Mouse (Mus musculus) heart, adult 8-10 months (tissue): Measurements from ENCODE around the gene Trim40. TPM values are rescaled to one million over a fixed set of nuclear protein-coding genes. Genes with fewer than 3 reads are reported as not detected.

ENCODE experiments used
- DNase-seq: peaks from one replicate; pipeline ENCODE4 v3.0.0; 2022; ENCODE audit warnings: low spot score
- total RNA-seq, 4 experiments: library from RNA; stranded (reverse); gene quantifications; 2 replicates each; pipeline ENCODE4 v1.2.4; 2022

The Trim40 gene
- total RNA-seq, 4 experiments from 2014 or later = 0.23 TPM; not detected in 3

DNA sequence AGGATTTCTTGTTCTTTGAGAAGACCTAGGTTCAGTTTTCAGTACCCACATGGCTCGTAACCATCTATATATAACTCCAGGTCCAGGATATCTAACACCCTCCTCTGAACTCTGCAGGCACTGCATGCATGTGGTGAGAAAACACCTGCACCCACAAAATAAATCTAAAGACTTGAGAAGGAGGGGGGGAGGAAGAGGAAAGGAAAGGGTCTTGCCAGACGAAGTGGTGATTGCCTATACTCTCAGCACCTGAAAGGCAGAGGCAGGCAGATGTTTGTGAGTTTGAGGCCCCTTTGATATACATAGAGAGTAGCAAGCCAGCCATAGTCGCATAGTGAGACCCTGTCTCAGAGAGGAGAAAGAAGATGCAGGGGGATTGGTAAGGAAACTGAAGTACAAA is 50.0 kb downstream of the Trim40 start:
- DNase-seq = no peak

DNA sequence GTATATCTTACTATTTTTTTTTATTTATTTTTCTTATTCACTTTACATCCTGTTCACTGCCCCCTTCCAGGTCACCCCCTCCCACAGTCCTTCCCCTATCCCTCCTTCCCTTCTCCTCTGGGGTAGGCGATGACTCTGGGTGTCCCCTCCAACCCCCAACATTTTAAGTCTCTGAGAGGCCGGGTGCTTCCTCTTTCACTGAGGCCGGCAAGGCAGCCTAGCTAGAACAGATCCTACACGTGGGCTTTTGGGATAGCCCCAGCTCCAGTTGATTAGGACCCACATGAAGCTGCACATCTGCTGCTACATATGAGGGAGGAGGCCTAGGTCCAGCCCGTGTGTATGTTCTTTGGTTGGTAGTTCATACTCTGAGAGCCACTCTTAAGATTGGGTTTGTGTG is 50.9 kb downstream of the Trim40 start:
- no peak for DNase-seq

DNA sequence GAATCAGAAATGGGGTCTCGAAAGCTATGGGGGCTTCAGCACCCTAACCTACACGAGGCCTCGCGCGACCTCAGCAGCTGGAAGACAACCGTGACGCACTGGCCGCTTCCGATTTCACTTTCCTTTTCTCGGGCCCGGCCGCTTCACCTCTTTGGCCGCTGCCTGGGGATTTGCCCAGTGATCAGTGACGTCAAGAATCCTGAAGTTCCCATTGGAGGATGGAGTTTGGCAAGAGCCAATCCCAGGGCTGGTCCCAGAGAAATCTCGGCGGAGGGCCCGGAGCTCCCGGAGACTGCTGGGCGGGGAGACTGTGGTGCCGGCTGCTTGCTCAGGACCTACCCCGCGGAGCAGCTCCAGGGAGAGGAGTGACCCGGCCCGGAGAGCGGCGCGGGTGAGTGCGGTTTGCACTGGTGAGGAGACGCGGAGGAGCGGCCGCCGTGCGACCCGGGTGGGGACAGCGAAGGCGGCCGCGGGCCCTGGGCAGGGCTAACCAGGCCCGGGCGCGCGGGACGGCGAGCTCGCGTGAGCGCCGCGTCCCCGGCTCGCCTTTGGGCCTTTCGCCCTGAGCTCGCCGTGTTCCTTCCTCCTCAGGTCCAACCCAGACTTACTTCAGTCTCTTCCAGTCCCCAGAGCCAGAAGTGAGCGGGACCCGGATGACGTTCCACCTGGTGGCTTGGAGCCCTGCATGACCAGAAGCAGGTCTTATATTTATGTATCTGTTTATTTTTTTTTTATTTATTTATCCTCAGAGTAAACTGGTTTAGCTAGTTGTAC is 52.9 kb downstream of the Trim40 start, which contains the start of gene Trim26:
Trim26 (plus strand) TSS at position 261 of the 774 bp plus-strand sequence.
- peak; percentile 100 for DNase-seq

DNA sequence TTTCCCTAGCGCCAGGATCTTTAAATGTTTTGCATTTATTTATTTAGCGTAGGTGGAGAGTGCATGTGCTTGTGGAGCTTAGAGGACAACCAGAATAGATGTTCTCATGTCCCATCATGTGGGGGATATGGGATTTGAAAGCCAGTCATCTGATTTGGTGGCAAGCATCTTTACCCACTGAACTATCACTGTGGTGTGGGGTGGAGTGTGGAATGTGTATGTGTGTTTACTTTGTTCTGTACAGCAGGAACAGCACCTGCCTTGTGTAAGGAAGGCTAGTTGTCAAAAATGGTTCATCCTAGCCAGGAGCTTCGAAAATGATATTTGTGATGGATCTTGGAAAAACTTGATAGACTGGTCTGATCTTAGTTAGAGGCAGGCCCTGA is 53.5 kb downstream of the Trim40 start:
- no peak for DNase-seq

DNA sequence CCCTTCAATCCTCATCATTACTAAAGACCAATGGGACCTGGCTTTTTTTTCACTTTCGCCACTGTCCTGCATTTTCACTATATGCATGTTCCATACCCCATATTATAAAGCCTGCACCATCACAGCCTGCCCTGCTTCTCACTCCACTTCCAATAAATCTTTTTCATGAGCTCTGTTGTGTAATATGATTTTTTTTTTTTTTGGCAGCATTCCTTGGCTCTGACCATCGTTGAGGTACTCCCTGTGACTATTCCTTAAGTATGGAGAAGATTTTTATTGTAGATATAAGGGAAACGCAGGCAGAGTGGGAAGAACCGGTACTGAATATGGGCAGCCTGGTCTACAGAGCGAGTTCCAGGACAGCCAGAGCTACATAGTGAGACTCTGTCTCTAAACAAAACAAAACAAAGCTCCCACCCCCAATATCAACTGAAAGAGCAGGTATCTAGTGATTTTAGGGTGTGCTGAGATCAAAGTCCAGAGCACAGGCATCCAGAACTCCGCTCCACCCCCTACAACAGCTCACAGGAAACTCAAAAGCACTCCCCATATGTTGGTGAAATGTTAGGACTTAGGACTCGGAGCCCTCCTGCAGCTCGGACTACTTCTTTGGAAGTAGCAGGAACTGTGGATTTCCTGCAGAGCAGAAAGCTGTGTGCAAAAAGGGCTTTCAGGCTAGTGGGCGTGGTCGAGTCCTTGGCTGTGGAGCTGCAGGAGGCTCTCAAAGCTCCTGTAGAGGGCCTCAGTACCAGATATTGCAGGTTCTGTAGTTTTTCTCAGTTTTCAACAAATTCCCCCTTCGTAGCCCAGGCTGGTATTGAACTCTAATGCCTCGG is 54.1 kb downstream of the Trim40 start:
- peak; percentile 63 for DNase-seq

DNA sequence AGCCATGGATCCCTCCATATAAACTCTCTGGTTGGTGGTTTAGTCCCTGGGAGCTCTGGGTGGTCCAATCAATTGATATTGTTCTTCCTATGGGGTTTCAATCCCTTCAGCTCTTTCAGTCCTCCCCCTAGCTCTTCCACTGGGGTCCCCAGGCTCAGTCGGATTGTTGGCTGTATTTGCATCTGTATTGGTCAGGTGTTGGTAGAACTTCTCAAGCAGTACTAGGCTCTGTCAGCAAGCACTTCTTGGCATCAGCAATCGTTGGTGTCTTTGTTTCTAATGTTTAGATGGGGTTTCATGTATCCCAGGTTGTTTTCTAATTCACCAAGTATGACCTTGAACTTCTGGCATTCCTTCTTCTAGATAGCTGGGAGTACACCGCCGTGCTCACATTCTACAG is 57.2 kb downstream of the Trim40 start:
- no peak for DNase-seq

Other genes with a start within 250 kb of the Trim40 start
- gene H2-M9, start 247.5 kb downstream of the Trim40 start, total RNA-seq = not detected
- gene H2-M1, start 217.9 kb downstream of the Trim40 start, total RNA-seq = not detected
- not detected for gene H2-M10.5, start 117.2 kb downstream of the Trim40 start, total RNA-seq
- not detected for gene H2-M10.6, start 78.0 kb downstream of the Trim40 start, total RNA-seq
- gene Trim26, start 53.0 kb downstream of the Trim40 start, total RNA-seq = 10 to 100 TPM; 19.6 to 20.5 (median 19.9) TPM
- not detected for gene Trim15, start 22.9 kb downstream of the Trim40 start, total RNA-seq
- gene Trim10, start 20.5 kb downstream of the Trim40 start, total RNA-seq = under 1 TPM in 2 of 4 experiments, not detected in 2; 0.16 to 0.83 TPM
- not detected for gene Trim31, start 8.0 kb upstream of the Trim40 start, total RNA-seq
- 1 to 10 TPM in 3 of 4 experiments, under 1 TPM in 1; 0.71 to 1.9 (median 1.4) TPM for gene Rnf39, start 52.8 kb upstream of the Trim40 start, total RNA-seq
- gene Ppp1r11, start 61.6 kb upstream of the Trim40 start, total RNA-seq = 100 to 1,000 TPM in 2 of 4 experiments, 10 to 100 TPM in 2; 89.3 to 121 (median 108) TPM
- 10 to 100 TPM; 22.3 to 27.7 (median 26.2) TPM for gene Znrd1, start 68.4 kb upstream of the Trim40 start, total RNA-seq
- 10 to 100 TPM; 13.8 to 22.2 (median 15.3) TPM for gene Znrd1as, start 68.5 kb upstream of the Trim40 start, total RNA-seq
- gene 2410137M14Rik, start 91.1 kb upstream of the Trim40 start, total RNA-seq = 1 to 10 TPM in 2 of 4 experiments, under 1 TPM in 2; 0.50 to 1.4 (median 0.90) TPM
- gene H2-M5, start 99.4 kb upstream of the Trim40 start, total RNA-seq = under 1 TPM in 1 of 4 experiments, not detected in 3; 0.25 TPM
- 1 to 10 TPM in 3 of 4 experiments, under 1 TPM in 1; 0.87 to 2.4 (median 1.4) TPM for gene Zfp57, start 111.0 kb upstream of the Trim40 start, total RNA-seq
- gene Mog, start 133.3 kb upstream of the Trim40 start, total RNA-seq = not detected
- 1 to 10 TPM; 7.2 to 9.2 (median 7.4) TPM for gene Gabbr1, start 155.8 kb upstream of the Trim40 start, total RNA-seq
- gene Olfr90, start 198.4 kb upstream of the Trim40 start, total RNA-seq = not detected
- gene Olfr91, start 208.2 kb upstream of the Trim40 start, total RNA-seq = not detected
- gene Olfr92, start 230.0 kb upstream of the Trim40 start, total RNA-seq = not detected